Mouse (Mus musculus) gastrocnemius, postnatal 10 days (tissue): ENCODE measurements around the gene Plekhm3. TPM values are rescaled to one million over a fixed set of nuclear protein-coding genes. Genes with fewer than 3 reads are reported as not detected.

ENCODE experiments used
- DNase-seq: peaks from one replicate; pipeline ENCODE4 v3.0.0; 2021; ENCODE audit warnings: mixed read lengths
- total RNA-seq, 2 experiments: library from RNA; stranded (reverse); gene quantifications; 2 replicates each; pipeline ENCODE4 v1.2.3; 2021

The Plekhm3 gene
- total RNA-seq, 2 experiments from 2014 or later = 5.7 to 6.9 TPM

DNA sequence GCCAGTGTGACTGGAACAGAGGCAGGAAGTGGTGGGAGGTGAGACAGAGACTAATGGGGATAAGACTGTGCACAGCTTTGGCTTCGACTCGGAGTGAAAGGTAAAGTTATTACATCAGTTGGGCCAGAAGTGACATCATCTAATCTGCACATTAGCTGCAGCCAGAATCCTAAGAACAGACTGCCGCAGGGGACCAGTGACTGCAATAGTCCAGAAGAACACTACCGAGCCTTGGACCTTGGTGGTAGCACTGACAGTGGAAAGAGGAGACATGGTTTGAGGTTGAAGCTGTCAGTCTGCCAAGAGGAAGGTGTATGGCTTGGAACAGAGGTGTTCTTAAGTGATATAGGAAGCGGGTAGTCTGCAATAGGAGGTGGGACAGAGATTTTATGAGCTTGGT lies 80.9 kb downstream of the Plekhm3 start:
- DNase-seq = no peak

DNA sequence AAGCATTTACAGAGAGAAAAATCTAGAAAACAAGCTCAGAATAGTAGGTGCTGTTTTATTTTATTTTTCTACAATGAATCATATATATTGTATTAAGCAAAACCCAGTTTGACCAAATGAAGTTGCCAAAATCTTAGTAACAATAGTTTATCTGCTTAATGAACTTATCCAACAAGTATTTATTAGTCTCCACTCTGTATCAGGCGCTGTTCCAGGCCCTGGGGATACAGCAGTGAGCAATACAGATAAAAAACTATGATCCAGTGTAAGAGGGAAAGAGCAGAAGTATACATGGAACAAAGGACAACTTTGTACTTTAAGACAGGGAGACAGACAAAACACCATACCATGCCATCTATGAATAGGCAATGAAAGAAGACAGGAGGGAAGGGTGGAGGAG lies 81.5 kb downstream of the Plekhm3 start:
- no peak for DNase-seq

DNA sequence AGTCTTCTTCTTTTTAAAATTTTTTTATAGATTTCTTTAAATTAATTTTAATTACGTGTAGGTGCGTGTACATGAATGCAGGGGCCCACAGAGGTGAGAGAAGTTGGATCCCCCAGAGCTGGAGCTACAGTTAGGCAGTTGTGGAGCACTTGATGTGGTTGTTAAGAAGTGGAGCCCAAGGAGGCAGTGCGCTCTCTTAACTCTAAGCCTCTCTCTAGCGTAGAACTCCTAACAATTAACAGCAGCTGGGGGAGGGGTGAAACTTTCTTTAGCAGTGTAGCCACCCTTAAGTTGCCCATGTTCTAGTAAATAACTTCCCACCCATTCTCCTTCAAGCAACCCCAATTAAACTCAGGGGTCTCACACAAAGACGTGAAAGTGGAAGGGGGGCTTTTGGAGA lies 84.7 kb downstream of the Plekhm3 start:
- DNase-seq = no peak

DNA sequence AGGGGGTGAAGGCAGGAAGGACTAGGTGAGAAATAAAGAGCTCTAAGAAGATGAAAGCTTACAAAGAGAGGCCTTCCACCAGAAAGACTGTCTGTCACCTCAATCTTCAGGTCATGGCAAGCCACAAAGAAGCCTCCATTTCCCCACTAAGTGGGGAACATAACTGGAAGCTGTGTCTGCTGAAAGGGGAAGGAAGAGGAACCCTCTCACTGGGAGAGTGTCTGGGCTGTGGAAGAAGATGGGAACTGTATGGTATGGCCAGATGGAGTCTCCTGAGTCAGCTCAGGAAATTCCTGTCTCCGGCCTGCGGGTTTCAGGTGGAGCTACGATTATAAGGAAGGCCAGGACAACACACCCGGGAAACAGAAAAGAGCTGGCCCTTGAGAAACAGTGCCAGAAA lies 88.9 kb downstream of the Plekhm3 start:
- DNase-seq = no peak

DNA sequence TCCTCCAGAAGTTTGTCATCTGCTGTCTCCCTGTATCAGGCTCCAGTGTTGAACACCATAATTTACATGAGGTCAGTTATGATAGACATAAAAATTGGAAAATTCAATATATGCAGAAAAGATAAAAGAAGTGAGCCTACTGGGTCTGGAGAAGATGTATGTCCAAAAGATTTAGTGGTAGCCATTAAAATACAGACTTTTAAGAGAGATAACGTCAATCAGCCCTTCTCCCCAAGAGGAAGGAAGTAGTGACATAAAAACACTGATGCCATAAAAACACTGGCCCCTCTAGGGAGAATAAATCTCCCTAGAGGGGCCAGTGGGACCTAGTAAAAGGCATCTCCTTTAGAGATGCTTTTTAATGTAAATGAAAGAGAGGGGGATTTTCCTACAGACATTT lies 90.5 kb downstream of the Plekhm3 start:
- no peak for DNase-seq

DNA sequence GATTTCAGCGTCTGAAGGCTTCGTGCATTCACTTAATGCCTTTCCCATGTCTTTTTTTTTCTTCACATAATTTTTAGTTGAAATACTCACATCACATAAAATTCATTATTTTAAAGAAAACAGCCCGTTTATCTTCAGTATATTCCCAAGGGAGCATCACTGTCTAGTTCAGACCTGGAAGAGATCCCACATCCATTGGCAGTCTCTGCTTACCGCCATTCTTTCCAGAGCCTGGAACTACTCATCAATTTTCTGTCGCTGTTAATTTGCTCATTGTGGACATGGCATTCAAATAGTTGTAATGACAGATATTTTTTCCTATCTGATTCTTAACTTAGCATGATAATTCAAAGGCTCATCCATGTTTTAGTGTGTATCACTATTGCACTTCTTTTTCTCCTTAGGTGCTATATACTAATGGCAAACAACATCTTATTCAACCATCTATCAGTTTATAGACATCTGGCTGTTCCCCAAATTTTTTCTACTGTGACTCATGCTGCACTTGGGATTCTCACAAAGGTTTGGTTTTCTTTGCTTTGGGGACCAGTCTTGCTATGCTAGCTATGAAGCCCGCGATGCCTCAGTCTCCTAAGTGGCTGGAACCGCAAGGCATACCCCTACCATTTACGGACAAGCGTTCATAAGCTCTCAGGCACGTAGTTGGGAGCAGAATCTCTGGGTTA lies 96.2 kb downstream of the Plekhm3 start:
- DNase-seq = no peak

DNA sequence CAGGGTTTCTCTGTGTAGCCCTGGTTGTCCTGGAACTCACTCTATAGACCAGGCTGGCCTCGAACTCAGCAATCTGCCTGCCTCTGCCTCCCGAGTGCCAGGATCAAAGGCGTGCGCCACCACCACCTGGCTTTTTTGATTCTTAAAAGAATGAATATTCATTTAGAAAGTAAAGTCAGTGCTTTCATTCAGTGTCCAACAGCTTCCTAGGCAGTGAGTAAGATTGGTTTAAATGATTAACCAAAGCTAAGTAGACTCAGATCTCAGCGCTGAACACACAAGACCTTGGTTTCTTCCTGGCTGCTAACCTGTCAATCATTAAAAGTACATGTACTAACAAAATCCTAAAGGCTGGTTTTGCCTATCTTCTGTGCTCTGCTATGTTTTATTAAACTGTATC lies 96.8 kb downstream of the Plekhm3 start:
- no peak for DNase-seq

DNA sequence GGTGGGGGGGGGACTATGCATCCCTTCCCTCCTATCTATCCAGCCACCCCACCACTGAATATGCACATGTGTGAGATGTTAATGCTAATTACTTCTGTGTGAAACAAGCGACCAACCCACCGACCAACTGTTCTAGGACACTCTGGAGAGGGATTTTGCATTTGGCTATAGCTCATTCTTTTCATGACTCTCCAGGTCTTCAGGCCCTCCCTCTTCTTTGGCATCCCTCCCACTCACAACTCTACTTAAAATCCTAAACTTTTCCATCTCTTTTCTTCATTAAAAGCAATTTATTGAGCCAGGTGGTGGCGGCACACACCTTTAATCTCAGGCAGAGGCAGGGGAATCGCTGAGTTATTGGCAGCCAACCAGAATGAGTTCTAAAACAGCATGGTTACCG lies 101.8 kb downstream of the Plekhm3 start:
- no peak for DNase-seq

DNA sequence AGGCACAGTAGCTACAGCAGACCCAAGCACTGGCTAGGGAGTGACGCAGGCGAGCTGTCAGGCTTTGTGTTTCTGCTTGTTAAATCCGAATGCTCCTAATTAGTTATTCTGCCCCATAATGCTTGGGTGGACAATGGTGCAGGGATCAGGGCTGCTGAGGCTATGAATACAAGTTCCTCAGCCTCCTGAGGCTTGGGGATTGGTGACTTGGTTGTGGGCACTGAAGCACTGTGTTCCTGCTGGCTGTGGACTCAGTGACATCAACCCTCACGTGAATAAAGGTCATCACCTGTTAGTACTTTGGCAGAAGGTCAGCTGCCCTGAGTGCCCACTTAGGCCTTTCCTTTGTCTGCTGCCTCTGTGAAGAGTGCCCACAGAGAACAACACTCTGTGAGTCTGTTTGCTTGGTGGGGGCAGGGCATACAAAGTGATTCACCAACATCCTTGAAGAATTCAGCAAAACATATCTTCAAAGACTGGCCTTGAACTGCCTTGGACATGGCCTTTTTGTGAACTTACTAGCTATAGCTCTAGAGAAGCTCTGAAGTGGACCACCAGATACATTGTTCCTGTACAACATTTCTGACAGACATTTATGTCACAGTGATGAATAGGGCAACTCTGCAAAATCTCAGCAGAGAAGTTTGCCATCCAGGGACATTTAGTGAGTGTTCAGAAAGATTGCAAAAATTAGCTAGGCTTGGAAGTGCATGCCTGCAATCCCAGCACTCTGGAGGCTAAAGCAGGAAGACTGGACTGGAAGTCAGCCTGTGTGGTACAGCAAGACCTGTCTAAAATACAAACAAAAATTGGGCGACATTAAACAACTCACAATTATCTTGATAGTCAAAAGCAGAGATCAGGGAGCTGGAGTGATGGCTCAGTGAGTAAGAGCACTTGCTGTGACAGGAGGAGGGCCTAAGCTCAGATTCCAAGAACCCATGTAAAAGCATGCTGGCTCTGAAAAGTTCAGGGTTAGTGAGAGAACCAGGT lies 102.6 kb downstream of the Plekhm3 start:
- no peak for DNase-seq

DNA sequence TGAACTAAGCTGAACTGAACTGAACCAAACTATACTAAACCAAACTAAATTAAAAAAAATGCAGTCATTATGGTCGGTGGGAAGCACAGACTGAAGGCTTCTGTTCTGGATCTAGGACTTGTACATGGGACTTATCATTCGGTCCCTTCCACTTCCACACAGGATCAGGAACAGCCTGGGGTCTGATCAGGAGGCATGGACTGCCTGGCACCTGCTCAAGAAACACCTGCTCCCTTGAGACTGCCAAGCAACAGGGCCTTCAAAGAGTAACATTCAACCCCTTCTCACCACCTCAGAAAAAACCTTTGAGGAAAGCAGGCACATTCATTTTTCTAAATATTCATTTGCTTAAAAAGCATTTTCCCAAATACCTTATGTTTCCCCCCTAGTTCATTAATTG lies 103.4 kb downstream of the Plekhm3 start:
- no peak for DNase-seq

DNA sequence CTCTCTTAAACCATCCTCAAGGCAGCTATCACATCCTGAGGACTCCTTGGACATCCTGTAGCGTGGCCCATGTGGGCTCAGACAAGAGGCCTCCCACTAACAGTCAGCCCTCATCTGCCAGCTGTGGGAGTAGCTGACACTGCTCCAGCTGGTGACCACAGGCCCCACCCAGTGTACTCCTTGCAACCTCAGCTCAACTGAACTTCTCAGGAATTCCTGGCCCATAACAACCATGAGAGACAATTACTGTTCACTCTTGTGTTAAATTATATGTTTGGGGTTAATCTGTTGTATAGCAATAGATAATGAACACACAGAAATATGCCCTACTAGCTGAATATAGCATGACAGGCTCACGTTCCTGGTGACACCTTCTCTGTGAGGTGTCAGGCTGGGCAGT lies 104.4 kb downstream of the Plekhm3 start:
- no peak for DNase-seq

DNA sequence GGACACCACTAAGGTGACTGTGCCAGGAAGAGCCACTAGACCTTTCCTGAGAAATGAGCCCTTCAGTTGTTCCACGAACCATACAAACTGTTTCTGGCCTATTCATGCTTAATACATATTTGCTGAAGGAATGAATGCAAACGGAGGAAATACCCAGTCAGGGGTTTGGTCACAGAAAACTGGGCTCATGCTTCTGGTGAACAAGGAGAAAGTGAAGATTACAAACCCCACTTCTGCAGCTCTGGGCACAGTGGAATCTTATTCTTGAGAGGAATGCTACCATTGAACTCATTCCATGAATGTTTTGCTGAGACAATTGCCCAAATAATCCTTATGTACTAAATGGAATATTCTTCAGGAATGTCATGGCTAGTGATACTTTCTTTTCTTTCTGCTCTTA lies 106.3 kb downstream of the Plekhm3 start:
- DNase-seq = no peak

DNA sequence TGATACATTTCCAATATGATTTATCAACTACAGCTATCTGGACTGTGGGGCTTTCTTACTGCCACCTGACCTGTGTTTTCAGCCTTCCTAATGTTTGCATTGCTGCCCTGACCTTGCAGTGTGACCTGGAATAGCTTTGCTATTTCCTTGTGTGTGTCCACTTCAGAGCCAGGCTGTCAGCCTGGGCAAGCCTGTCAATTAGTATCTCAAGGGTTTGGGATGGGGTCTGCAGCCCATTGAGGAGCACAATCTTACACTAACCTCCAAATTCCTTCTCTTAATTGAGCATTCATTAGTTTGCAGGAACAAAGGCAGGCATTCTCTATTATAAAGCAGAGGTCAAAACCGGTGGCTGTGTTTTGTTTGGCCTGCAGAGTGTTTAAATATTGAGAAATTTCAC lies 107.6 kb downstream of the Plekhm3 start:
- no peak for DNase-seq

DNA sequence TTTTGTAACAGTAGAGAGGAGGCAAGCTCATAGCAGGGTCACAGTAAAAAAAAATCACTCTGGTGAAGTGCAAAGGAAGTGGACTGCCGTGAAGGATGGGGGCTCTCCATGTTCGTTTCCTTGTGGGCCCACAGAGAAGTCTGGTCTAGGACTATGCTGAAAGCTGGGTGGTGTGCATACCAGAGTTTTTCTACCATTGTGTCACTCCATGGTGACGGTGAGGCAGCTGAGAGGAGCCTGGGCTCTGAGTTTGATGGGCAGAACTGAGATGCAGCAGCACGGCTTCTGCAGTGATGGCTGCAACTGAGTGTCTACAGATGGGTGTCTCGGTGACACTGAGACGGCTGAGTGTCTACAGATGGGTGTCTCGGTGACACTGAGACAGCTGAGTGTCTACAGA lies 108.5 kb downstream of the Plekhm3 start:
- DNase-seq = no peak

DNA sequence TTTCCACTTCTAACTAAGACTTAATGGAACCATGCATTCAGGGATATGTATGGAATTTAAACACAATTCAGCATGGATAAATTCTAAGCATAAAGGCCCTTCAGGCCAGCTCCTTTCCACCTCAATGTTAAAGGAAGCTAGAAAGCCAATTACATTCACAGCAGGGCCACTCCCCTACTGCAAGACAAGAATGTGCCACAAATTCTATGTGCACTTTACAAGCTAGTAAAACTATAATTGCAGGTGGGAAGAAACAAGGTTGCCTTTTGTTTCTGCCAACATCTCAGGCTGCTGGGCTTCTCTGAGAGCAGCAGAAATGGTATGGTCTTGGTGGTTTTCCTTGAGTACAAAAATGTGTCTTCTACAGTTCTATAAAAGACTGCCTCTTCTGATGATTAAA lies 109.1 kb downstream of the Plekhm3 start:
- DNase-seq = no peak

DNA sequence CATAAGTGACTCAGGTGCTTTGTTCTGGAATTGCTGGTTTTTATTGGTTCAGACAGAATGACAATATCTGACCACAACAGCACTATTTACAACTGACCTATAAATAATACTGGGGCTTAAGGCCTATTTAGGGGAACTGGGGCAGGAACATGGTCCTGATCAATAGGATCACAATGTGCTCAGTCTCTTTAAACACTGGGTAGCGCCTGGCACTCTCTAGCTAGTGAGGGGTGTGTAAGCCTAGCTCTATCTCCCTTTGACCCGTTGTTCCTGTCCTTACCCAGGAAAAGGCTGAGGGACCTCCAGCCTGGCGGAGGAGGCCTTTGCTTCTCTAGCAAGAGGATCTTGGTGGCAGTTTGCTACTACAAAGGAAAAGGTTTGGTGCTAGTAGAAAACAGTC lies 111.6 kb downstream of the Plekhm3 start:
- DNase-seq = no peak

DNA sequence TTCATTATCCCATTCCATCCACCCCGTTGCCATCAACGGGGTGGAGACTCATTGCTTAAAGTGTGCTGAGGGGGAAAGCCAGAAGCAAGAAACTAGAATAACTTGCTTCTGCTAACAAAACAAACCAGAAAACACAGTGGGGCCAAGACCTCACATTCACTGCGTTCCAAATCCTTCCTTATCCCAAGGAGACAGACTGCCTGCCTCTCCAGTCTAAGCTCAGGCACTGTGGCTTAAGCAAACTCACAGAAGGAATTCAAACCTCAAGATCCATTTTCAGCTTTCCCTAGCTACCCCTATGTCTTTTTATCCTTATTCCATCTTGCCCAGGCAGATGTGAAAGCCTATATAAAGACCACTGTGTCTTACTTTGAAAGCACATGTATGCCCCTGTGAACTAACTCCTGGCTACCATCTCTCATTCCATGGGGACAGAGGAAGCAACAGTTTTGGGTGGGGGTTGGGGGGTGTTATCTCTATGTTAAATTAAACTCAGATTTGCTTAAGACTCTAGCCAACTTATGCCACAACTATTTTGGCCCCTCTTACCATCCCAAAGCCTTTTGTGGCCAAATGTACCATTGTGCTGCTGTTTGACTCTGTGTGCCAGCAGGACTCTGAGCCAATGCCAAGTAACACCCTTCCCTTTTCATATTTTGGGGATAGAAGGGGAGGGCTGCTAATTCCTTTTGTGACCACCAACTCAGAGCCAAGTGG lies 112.6 kb downstream of the Plekhm3 start:
- no peak for DNase-seq

DNA sequence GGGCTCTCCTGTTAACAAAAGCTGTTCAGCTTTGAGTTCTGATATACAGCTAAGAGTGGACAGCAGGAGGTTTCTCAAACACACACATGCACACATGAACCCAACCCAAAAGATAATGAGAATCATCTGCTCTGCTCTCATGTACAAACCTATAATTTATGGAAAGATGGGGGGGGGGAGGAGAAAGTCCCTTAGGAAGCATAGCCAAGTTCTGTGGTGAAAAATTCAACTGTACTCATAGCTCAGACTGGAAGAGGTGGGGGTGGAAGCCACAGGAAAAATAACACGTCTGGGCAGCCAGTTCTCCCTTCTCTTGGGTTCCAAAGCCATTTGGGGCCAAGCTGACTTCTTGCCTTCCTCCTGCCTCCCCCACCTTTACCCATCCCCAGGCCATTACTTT lies 115.7 kb downstream of the Plekhm3 start:
- no peak for DNase-seq

DNA sequence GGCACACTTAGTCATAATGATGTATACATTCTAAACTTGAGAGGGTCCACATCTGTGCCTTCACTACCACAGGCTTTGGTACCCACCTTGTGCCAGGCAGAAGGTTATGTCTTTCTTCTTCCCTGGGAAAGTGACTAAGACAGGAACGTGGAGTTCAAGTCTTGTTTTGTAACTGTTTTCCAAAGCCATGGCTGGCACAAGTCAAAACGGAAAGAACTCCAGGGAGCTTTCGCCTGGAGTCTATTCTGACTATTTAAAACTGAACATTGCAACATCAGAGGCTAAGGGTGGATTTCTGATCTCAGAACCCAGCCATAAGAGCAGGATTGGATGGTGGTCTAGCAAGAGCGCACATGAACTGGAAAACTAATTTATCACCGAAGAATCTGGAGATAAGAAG lies 120.0 kb downstream of the Plekhm3 start:
- DNase-seq = no peak

DNA sequence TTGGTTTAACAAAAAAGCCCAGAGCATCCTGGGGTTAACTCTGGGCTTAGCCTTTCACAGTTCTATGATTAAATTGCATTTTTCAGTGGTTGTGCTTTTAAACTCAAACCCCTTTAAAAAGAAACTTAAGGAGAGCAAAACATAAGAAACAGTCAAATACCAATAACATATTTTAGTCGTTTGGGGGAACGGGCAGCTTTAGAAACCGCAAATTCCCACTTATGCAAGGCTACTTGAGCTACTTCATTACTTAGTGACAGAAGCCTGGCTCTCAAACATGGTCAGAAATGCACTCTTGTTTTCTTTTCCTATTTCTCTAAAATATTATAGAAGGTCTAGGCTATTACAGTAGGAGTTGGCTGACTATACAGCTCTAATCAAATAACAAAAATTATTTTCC lies 120.5 kb downstream of the Plekhm3 start:
- DNase-seq = no peak

DNA sequence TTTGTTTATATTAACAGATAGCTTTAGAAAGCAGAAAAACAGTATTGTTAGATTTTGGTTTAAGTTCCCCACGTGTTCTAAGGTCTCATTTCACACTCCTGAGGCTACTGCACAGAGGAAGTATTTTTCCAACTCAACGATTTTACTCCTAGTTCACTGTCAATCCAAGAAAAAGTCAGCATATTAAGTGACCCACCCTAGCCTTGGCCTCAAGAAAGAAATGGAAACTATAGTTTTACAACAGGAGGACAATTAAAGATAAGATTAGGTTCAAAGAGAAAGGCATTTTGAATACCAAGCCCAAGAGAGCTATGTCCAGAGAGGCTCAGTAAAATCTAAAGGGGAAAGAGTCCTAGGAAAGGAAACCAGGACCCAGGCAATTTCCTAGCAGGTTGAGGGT lies 125.1 kb downstream of the Plekhm3 start:
- no peak for DNase-seq

DNA sequence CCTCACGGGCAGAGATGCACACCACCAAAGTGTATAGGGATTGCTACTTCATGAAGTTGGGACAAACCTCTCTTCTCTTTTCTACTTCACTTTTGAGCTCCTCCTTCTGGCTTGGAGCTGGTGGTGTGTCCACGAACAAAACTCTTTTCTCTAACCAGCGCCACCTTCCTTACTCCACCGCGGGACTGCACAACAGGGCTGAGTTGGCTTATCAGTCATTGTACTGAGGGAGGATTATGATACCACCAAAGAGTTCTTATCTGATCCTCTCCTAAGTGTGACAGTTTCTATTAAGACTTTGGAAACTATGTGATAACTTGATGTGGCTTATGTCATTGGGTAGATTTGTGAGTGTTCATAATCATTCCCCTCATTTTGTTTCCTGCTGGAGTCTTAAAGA lies 129.2 kb downstream of the Plekhm3 start:
- no peak for DNase-seq
